Mouse (Mus musculus) heart, adult 2 months (tissue): ENCODE data around the gene Ryr3. TPM values are rescaled to one million over a fixed set of nuclear protein-coding genes. Genes with fewer than 3 reads are reported as not detected.

Experiments
- DNase-seq, 2 experiments: peaks; one replicate each; pipeline ENCODE4 v3.0.0; 2021
- H3K27ac ChIP-seq: fragments of 200-600 bp; 2 replicates; pipeline ENCODE4 v1.8.1; 2022
- H3K27me3 ChIP-seq: fragments of 200-500 bp; 2 replicates; pipeline ENCODE4 v1.6.1; 2012; ENCODE audit warnings: mild to moderate bottlenecking, low read length, inconsistent platforms, mixed read lengths; ENCODE audit not compliant: control insufficient read depth, insufficient read depth
- H3K36me3 ChIP-seq: fragments of 200-500 bp; 2 replicates; pipeline ENCODE4 v1.6.1; 2012; ENCODE audit warnings: low read length, inconsistent platforms; ENCODE audit not compliant: control insufficient read depth, insufficient read depth
- H3K4me1 ChIP-seq: fragments of 200-500 bp; 2 replicates; pipeline ENCODE4 v1.6.1; 2011; ENCODE audit warnings: low read length; ENCODE audit not compliant: control insufficient read depth, insufficient read depth
- H3K4me3 ChIP-seq: fragments of 200-600 bp; 2 replicates; pipeline ENCODE4 v1.8.1; 2022
- H3K79me2 ChIP-seq: fragments of 200-500 bp; replicated peaks from 2 replicates; pipeline ENCODE4 v1.6.1; 2012; ENCODE audit warnings: mild to moderate bottlenecking, inconsistent platforms, low read length, moderate library complexity, mixed read lengths; ENCODE audit not compliant: control insufficient read depth, insufficient read depth
- H3K9ac ChIP-seq: fragments of 200-500 bp; 2 replicates; pipeline ENCODE4 v1.6.1; 2012; ENCODE audit warnings: low read depth, mild to moderate bottlenecking, control low read depth, inconsistent platforms, low read length, mixed read lengths
- CTCF ChIP-seq: fragments of 200-600 bp; IDR thresholded peaks from 2 replicates; pipeline ENCODE4 v1.8.1; 2022; ENCODE audit warnings: antibody characterized with exemption, mild to moderate bottlenecking, moderate library complexity
- EP300 ChIP-seq: fragments of 200-500 bp; IDR thresholded peaks from 2 replicates; pipeline ENCODE4 v1.6.1; 2011; ENCODE audit warnings: low read depth, low read length, control low read depth; ENCODE audit not compliant: insufficient read depth
- POLR2A ChIP-seq: fragments of 200-500 bp; IDR thresholded peaks from 2 replicates; pipeline ENCODE4 v1.6.1; 2011; ENCODE audit warnings: mild to moderate bottlenecking, low read depth, low read length, control low read depth; ENCODE audit not compliant: insufficient read depth
- WGBS: fragments of 180-500 bp; shearing (Covaris S2); methylation state at CpG from one replicate; pipeline ENCODE4 v1.1.7; 2018; 5-methylcytosine and 5-hydroxymethylcytosine counted together
- intact Hi-C: fragments of 180-260 bp; cut with DNase I; formaldehyde crosslinking; loops from one replicate; pipeline ENCODE4 v1.15.1; 2025
- polyA plus RNA-seq: library from polyadenylated mRNA; depleted of rRNA; stranded (reverse); fragments of >200 nt; gene quantifications from 2 replicates; pipeline ENCODE4 v1.2.3, GENCODE M21; 2012
- total RNA-seq, 2 experiments: library from RNA; stranded (reverse); gene quantifications; 2 replicates each; pipeline ENCODE4 v1.2.3; 2021

Gene Ryr3
- total and polyA plus RNA-seq, 3 experiments, result 0.93 to 1.1 (median 1.00) TPM

DNA sequence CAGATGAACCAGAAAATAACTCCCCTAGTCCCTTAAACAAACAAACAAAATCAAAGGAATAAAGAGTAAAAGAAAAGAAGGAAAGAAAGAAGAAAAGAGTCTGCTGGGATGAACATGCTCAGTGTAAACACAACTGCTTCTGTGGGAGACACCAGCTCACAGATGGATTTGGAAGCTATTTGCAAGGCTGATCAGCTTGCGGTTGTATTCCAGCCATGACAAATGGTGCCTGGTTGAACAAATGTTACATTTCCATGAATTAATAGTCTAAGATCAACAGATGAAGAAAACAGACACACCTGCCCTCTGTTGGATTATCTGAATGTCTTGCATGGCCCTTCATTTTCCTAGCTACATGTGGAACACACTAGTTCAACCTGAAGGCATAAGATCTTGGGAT, 468.4 kb downstream of the Ryr3 start:
- H3K27ac ChIP-seq, result no peak overlapping the region
- no peak overlapping the region for H3K9ac ChIP-seq
- 95% methylated on average over 1 of the region's 1 CpGs for WGBS
- no peaks in the 10 kb centered on the region for H3K36me3 ChIP-seq
- intact Hi-C loops, result no loop called here
- H3K4me3 ChIP-seq, result no peak overlapping the region
- H3K27me3 ChIP-seq, result no peaks in the 10 kb centered on the region
- TF ChIP-seq CTCF (no peak), POLR2A (no peak), EP300 (no peak)
- DNase-seq, result no peak
- H3K79me2 ChIP-seq, result no peaks in the 10 kb centered on the region
- H3K4me1 ChIP-seq, result no peaks in the 10 kb centered on the region

DNA sequence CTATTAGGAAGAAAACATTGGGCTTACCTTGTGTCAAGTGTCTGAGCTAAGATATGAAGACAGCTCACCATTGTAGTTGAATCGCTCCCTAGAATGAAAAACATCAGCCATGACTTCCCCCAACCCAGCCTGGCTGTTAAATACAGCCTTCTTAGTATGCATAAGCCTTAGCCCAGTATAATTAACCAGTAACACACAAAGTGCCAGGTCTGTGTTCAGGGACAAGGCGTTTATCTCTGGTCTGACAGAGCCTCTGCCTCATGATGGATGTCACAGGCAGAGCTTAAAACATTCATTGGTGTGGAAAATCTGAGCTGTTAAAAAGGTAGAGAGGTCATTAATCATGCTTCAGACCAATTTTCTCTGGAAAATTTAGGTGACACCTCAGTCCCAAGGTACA, 484.0 kb downstream of the Ryr3 start:
- 65% methylated on average over 2 of the region's 2 CpGs for WGBS
- intact Hi-C loops, result no loop called here
- no peak for DNase-seq
- Histone ChIP-seq H3K36me3 (no peaks in the 10 kb centered on the region), H3K79me2 (no peaks in the 10 kb centered on the region), H3K27ac (no peak overlapping the region), H3K4me1 (no peaks in the 10 kb centered on the region), H3K4me3 (no peak overlapping the region), H3K9ac (no peak overlapping the region), H3K27me3 (no peaks in the 10 kb centered on the region)
- TF ChIP-seq POLR2A (no peak), CTCF (no peak), EP300 (no peak)

DNA sequence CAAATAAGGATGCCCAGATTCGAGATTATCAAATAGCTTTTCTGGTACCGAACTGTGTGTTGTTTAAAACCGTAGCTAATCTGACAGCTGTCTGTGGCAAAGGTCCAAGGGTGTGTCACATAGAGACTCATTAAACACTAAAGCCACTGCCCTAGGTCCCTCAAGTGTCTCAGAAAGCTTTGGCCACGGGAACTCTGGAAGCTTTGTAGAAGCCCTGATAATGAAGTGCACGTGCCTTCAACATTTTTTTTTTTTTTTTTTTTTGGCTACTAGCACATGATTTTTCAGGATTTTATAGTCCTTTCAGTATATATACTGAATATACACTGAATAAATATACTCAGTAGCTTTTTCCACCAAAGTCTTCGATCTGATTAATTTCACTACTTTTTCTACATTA, 489.1 kb downstream of the Ryr3 start:
- Histone ChIP-seq H3K27ac (no peak overlapping the region), H3K79me2 (no peaks in the 10 kb centered on the region), H3K4me3 (no peak overlapping the region), H3K9ac (no peak overlapping the region), H3K36me3 (no peaks in the 10 kb centered on the region), H3K4me1 (no peaks in the 10 kb centered on the region), H3K27me3 (no peaks in the 10 kb centered on the region)
- 32% methylated on average over 6 of the region's 6 CpGs for WGBS
- TF ChIP-seq CTCF (no peak), EP300 (no peak), POLR2A (no peak)
- intact Hi-C loops, result no loop called here
- DNase-seq, result no peak

DNA sequence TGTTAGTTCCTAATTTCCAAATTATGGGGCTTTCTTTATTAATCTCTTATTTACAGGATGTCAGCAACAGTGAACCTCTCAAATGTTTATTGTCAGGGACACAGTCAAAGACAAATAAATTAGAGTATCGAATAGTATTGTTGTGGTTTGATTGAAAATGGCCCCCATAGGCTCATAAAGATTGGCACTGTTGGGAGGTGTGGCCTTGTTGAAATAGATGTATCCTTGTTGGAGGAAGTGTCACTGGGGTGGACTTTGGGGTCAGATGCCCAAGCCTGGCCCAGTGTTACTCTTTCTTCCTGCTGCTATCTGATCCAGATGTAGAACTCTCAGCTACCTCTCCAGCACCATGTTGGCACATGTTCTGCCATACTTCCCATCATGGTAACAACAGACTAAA, 495.7 kb downstream of the Ryr3 start:
- no peak for DNase-seq
- TF ChIP-seq CTCF, result no peak
- TF ChIP-seq POLR2A, result no peak
- TF ChIP-seq EP300, result no peak
- no peaks in the 10 kb centered on the region for H3K27me3 ChIP-seq
- 76% methylated on average over 1 of the region's 1 CpGs for WGBS
- no peak overlapping the region for H3K9ac ChIP-seq
- no peaks in the 10 kb centered on the region for H3K36me3 ChIP-seq
- no peak overlapping the region for H3K27ac ChIP-seq
- no peaks in the 10 kb centered on the region for H3K79me2 ChIP-seq
- no peak overlapping the region for H3K4me3 ChIP-seq
- intact Hi-C loops, result no loop called here
- H3K4me1 ChIP-seq, result no peaks in the 10 kb centered on the region

DNA sequence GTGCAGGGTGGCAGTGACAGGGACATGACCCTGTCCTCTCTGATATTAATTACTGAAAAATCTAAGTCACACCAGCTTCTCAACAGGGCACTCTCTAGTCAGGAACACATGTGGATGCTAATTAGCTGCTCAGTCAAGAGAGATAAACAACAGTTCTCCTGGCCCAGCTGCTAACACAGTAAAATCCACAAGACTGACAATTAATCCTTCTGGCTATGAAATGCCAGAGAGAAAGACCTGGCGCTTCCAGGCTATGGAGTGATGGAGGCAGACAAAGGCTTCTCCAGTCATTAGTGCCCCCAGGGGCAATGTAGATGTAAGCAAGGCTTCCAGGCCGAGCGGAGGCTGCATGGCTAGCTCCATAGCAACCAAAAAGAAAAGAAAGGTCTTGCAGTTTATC, 496.2 kb downstream of the Ryr3 start:
- no peak for DNase-seq
- H3K27ac ChIP-seq, result no peak overlapping the region
- H3K36me3 ChIP-seq, result no peaks in the 10 kb centered on the region
- no peaks in the 10 kb centered on the region for H3K4me1 ChIP-seq
- no peaks in the 10 kb centered on the region for H3K27me3 ChIP-seq
- WGBS, result 80% methylated on average over 3 of the region's 3 CpGs
- H3K79me2 ChIP-seq, result no peaks in the 10 kb centered on the region
- TF ChIP-seq EP300 (no peak), CTCF (no peak)
- no peak overlapping the region for H3K4me3 ChIP-seq
- H3K9ac ChIP-seq, result no peak overlapping the region
- intact Hi-C loops, result no loop called here

DNA sequence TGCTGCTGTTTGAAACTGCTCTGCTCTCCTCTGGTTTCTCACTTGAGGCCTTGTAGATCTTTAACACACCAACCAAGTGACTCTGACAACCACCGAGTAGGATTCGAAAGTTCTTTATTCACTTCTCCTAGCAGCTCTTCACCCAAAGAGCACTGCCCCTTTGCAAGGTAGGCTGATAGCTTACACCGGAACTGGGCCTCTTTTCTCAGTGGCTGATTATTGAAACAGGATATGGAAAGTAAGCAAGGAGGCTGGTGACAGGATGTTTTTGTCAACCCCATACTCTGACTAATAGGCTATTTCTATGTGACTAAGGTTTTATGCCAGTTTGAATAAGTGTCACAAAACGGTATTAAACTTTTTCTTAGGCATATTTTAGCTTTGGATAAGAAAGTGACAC, 502.2 kb downstream of the Ryr3 start:
- 49% methylated on average over 4 of the region's 4 CpGs for WGBS

DNA sequence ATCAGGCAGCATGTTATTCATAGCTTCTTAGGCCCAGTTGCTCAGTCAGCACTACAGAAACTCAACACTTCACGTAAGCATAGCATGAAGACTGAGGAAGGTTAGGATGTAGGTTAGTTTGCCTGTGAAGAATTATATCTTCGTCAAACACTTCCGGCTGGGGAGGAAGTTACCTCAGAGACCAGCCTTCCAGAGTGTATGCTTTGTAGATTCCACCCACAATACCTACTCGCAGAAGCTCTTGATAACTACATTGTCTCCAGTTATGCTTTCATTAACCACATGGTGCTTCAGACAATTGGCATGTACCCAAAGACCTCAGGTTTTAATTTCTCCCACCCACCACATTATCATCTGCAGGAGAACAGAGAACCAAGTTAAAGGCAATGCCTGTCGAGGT, 535.1 kb downstream of the Ryr3 start:
- TF ChIP-seq CTCF (no peak), POLR2A (no peak), EP300 (no peak)
- Histone ChIP-seq H3K27me3 (no peaks in the 10 kb centered on the region), H3K27ac (no peak overlapping the region), H3K4me3 (no peak overlapping the region), H3K79me2 (no peaks in the 10 kb centered on the region), H3K36me3 (no peaks in the 10 kb centered on the region), H3K9ac (no peak overlapping the region), H3K4me1 (no peaks in the 10 kb centered on the region)
- no peak for DNase-seq
- WGBS, result 54% methylated on average over 5 of the region's 5 CpGs
- intact Hi-C loops, result no loop called here

More for the DNA sequence above, 502.2 kb downstream of the Ryr3 start:
- TF ChIP-seq EP300 (no peak), CTCF (no peak), POLR2A (no peak)
- H3K36me3 ChIP-seq, result no peaks in the 10 kb centered on the region
- H3K4me1 ChIP-seq, result no peaks in the 10 kb centered on the region
- intact Hi-C loops, result no loop called here
- no peaks in the 10 kb centered on the region for H3K27me3 ChIP-seq
- no peak for DNase-seq
- H3K4me3 ChIP-seq, result no peak overlapping the region
- H3K79me2 ChIP-seq, result no peaks in the 10 kb centered on the region
- no peak overlapping the region for H3K9ac ChIP-seq
- no peak overlapping the region for H3K27ac ChIP-seq
